Mouse (Mus musculus): Measurements from ENCODE around the gene Ring1. TPM values are rescaled to one million over a fixed set of nuclear protein-coding genes. Genes with fewer than 3 reads are reported as not detected.

Ring1 gene
- total RNA-seq (2021), result 10 to 100 TPM; 10.1 to 12.3 TPM
- long read RNA-seq, experiment 1, transcript Ring1-201 (7 exons, 2,034 nt), result major isoform, 14 of 49 reads
- long read RNA-seq, experiment 1, partial matches to known transcripts, result 30 of 49 reads
- long read RNA-seq, experiment 1, other reads (novel, unspliced or antisense), result 5 of 49 reads
- long read RNA-seq, experiment 2, transcript Ring1-201 (7 exons, 2,034 nt), result major isoform, 11 of 42 reads
- long read RNA-seq, experiment 2, partial matches to known transcripts, result 27 of 42 reads
- long read RNA-seq, experiment 2, other reads (novel, unspliced or antisense), result 4 of 42 reads

GRCm38 (mm10) chr17:34024317-34024821 is at the start of gene Ring1:
TSS of gene Ring1 (minus strand) at chr17:34024680.
- peak; percentile 85 for DNase-seq

GRCm38 (mm10) chr17:34072091-34072490 is 47.6 kb upstream of the Ring1 start:
- no peak for DNase-seq

- DNase-seq, result no peak
These were observed 44.4 kb upstream of the Ring1 start for GRCm38 (mm10) chr17:34068864-34069263.

- no peak for DNase-seq
These were observed 32.7 kb upstream of the Ring1 start for GRCm38 (mm10) chr17:34057224-34057623.

GRCm38 (mm10) chr17:34047404-34048050 is 23.0 kb upstream of the Ring1 start:
- no peak for DNase-seq

- no peak for DNase-seq
These were observed 21.5 kb upstream of the Ring1 start for GRCm38 (mm10) chr17:34045941-34046340.

GRCm38 (mm10) chr17:34039562-34040450 is 15.3 kb upstream of the Ring1 start:
- DNase-seq, result peak; percentile 85

- DNase-seq, result no peak
These were observed 14.5 kb upstream of the Ring1 start, which contains the start of gene Col11a2 for GRCm38 (mm10) chr17:34038878-34039561. TSS of gene Col11a2 (plus strand) at chr17:34039437.

- no peak for DNase-seq
These were observed 14.0 kb upstream of the Ring1 start for GRCm38 (mm10) chr17:34038440-34038839.

GRCm38 (mm10) chr17:34037241-34037640 is 12.8 kb upstream of the Ring1 start:
- DNase-seq, result no peak

GRCm38 (mm10) chr17:34036647-34037046 is 12.2 kb upstream of the Ring1 start:
- DNase-seq, result no peak

- DNase-seq, result no peak
These were observed 11.0 kb upstream of the Ring1 start for GRCm38 (mm10) chr17:34035517-34035916.

GRCm38 (mm10) chr17:34034064-34034463 is 9.6 kb upstream of the Ring1 start:
- DNase-seq, result no peak

GRCm38 (mm10) chr17:34033441-34033840 is 9.0 kb upstream of the Ring1 start:
- DNase-seq, result no peak

- DNase-seq, result no peak
These were observed 8.3 kb upstream of the Ring1 start for GRCm38 (mm10) chr17:34032806-34033205.

GRCm38 (mm10) chr17:34032174-34032632 is 7.7 kb upstream of the Ring1 start:
- DNase-seq, result no peak

GRCm38 (mm10) chr17:34031465-34032173 is 7.1 kb upstream of the Ring1 start, which contains the start of the genes Slc39a7 and Rxrb:
TSS of gene Slc39a7 (minus strand) at chr17:34031682.
TSS of gene Rxrb (plus strand) at chr17:34031812.
- peak; percentile 99 for DNase-seq

GRCm38 (mm10) chr17:34030861-34031326 is 6.4 kb upstream of the Ring1 start:
- no peak for DNase-seq

GRCm38 (mm10) chr17:34029890-34030595 is 5.6 kb upstream of the Ring1 start:
- peak; percentile 6 for DNase-seq
